Mouse (Mus musculus): Measurements from ENCODE around the gene Grem1.

Grem1 gene

DNA sequence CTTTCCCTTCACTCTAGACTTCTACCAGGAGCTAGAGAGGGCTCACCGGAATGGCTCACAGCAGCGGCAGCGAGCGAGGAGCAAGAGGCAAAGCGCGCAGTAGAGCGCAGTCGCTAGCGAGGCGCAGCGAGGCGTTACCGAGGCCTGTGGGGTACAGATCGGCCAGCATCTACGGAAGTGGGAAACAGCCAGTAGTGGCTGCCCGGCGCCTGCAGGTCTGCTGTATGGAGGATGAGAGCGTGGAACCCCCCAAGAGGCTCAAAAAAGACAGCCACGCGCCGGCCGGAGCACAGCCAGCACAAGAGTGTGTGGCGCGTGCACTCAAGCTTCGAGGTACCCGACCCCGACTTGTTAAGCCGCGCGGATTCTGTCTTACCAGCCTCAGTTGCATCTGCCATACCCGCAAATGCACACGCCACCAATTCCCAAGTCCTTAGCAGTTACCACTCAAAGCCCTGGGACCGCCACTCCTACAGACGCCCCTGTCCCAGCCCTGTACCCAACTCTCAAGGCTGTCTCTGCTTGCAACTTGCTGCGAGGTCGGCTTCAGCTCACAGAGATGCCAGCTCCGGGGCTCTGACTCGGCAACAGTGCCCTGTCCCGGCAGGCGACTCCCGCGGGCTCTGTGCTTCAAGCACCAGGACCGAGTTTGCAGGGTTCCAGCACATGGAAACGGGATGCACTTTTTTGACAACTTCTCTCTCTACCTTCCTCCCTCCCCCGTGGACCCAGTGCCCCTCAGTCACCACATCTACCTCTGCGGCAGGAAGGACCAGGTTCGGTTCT, 728 bp downstream of the Grem1 start:
- DNase-seq (ENCODE audit: low spot score): no peak

DNA sequence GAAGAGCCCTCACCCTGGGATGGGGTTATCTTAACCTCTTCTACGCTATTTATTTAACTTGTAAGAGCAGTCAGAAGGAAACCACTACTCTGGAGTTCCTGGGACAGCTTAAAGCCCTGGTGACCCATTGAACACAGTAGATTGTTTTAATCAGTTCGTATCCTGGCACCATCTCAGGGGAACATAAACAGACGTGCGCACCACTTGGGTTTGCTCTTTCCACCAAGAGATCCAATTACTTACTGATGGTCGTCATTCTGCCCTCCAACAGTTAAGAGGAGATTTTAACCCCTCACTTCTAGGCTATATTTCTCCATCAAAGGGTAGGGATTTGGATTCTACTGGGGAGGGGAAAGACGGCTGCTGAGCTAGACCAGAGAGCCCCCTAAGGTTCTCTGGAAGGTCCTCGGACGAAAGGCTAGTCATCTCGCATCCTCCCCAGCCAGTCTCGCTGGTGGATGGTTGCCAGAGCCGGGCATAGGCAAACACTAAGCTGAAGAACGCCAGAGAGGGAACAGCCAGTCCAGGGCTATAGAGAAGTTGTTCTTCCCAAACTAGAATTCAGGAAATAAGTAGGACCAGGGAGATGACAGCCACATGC, 1.4 kb downstream of the Grem1 start:
- no peak for DNase-seq (ENCODE audit: low spot score)

DNA sequence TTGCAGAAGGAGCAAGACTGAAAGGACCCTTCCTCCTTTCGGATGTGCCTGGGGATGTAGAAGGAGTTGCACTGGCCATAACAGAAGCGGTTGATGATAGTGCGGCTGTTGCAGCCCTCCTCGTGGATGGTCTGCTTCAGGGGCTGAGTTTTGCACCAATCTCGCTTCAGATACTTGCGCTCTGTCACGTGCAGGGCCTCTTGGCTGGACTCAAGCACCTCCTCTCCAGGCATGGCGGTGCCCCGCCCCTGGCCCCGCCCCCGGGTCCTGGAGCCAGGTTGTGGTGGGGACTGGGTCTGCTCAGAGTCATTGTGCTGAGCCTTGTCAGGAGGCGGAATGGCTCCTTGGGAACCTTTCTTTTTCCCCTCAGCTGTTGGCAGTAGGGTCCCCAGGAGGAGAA, 8.7 kb downstream of the Grem1 start:
- no peak for DNase-seq (ENCODE audit: low spot score)

DNA sequence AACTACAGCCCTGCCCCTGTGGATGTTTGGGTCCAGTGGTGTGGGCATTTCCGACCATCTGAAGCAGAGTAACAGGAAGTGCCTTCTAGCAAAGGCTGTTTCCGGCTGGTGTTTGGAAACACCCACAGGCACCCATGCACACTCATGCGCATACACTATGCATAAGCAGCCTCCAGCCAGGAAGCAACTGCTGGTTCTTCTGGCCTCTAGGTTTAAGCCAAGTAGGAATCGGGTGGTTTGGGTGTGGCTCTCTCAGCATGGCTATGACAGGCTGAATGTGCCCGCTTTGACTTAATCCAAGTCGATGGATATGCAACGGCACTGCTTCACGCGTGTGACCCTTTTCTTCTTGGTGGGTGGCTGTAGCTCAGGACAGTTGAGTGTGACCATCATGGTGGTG, 9.1 kb downstream of the Grem1 start:
- no peak for DNase-seq (ENCODE audit: low spot score)

DNA sequence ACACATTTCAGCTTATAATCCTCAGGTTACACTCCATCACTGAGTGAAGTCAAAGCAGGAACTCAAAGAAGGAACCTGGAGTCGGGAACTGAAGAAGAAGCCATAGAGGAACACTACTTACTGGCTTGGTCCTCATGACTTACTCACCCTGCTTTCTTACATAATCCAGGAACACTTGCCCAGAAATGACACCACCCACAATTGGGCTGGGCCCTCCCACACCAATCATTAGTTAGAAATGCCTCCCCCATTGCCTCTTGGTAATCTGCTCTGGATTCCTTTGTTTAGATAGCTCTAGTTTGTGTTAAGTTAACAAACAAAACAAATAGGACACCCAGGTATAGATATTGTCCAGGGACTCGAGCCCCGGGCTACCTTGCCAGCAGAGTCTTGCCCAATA, 29.9 kb downstream of the Grem1 start:
- no peak for DNase-seq (ENCODE audit: low spot score)

- DNase-seq (ENCODE audit: low spot score): no peak
Observed at GRCm38 (mm10) chr2:113714801-113715200, 43.6 kb downstream of the Grem1 start.

GRCm38 (mm10) chr2:113713406-113713805, 45.0 kb downstream of the Grem1 start:
- no peak for DNase-seq (ENCODE audit: low spot score)

- no peak for DNase-seq (ENCODE audit: low spot score)
Observed at GRCm38 (mm10) chr2:113707507-113707906, 50.9 kb downstream of the Grem1 start.

- DNase-seq (ENCODE audit: low spot score): no peak
Observed at GRCm38 (mm10) chr2:113701507-113701906, 56.9 kb downstream of the Grem1 start.

- DNase-seq (ENCODE audit: low spot score): no peak
Observed at GRCm38 (mm10) chr2:113696647-113697046, 61.8 kb downstream of the Grem1 start.

- no peak for DNase-seq (ENCODE audit: low spot score)
Observed at GRCm38 (mm10) chr2:113696222-113696621, 62.2 kb downstream of the Grem1 start.

Measured in spleen, adult 12 weeks (tissue).